Mouse (Mus musculus) left cerebral cortex, postnatal 25 days (tissue): ENCODE results near the gene Dock10. TPM values are rescaled to one million over a fixed set of nuclear protein-coding genes. Genes with fewer than 3 reads are reported as not detected.

ENCODE experiments used
- DNase-seq, 2 experiments: peaks; one replicate each; pipeline ENCODE4 v3.0.0; 2022; ENCODE audit warnings: low spot score in 2 of 2, mixed read lengths in 1 of 2
- intact Hi-C: fragments of 180-260 bp; cut with DNase I; formaldehyde crosslinking; loops from one replicate; pipeline ENCODE4 v1.15.1; 2025
- total RNA-seq, 2 experiments: library from RNA; stranded (reverse); gene quantifications; 2 replicates each; pipeline ENCODE4 v1.2.3; 2021

Dock10 gene
- total RNA-seq, 2 experiments from 2014 or later: 24.4 to 38.7 TPM

GRCm38 (mm10) chr1:80665761-80666160 is 92.6 kb downstream of the Dock10 start:
- DNase-seq: no peak
- intact Hi-C loops: no loop called here

DNA sequence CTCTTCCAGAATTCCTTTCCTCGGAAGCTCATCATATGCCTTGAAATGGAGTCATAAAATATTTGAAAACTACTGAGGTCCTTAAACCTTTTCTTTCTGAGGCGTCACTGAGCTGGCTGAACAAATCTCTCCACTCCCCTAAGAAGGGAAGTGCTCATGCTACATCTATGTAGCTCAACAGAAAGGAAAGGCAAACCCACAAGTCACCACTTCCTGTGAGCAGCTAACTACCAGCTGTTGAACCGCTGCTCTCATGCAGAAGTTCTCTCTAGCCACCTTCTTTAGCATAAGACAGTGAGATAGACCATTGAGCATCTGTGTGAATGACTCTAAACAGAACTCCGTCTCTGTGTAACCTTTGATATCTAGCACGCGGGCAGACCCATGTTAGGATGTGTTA is 93.2 kb downstream of the Dock10 start:
- peak in 1 of 2 experiments; percentile 9 for DNase-seq
- intact Hi-C loops: no loop called here

GRCm38 (mm10) chr1:80661506-80662402 is 96.6 kb downstream of the Dock10 start:
- intact Hi-C loops: no loop called here
- DNase-seq: no peak

- intact Hi-C loops: no loop called here
- DNase-seq: no peak
Measured at GRCm38 (mm10) chr1:80659465-80660245, 98.7 kb downstream of the Dock10 start.

GRCm38 (mm10) chr1:80656389-80656788 is 101.9 kb downstream of the Dock10 start:
- no peak for DNase-seq
- intact Hi-C loops: no loop called here

DNA sequence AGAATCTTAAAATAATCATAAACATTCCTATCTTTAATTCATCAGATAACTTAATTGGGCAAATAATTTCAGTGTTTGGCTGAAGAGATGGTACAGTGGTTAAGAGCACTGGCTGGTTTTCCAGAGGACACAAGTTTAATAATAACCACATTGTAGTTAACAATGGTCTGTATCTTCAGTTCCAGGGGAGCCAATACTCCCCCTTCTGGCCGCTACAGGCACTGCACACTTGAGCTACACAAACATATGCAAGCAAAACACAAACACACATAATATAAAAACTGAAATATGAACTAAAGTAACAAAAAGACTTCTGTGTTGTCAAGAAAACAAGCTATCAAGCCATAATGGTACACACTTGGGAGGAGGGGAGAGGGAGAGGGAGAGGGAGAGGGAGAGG is 102.5 kb downstream of the Dock10 start:
- no peak for DNase-seq
- intact Hi-C loops: no loop called here

- DNase-seq: peak in 1 of 2 experiments; percentile 9
- intact Hi-C loops: no loop called here
Measured at GRCm38 (mm10) chr1:80655195-80655594, 103.1 kb downstream of the Dock10 start.

- intact Hi-C loops: no loop called here
- no peak for DNase-seq
Measured at GRCm38 (mm10) chr1:80654177-80654576, 104.2 kb downstream of the Dock10 start.

GRCm38 (mm10) chr1:80652803-80653202 is 105.5 kb downstream of the Dock10 start:
- intact Hi-C loops: no loop called here
- no peak for DNase-seq

- DNase-seq: no peak
Measured at GRCm38 (mm10) chr1:80652083-80652482, 106.2 kb downstream of the Dock10 start.

DNA sequence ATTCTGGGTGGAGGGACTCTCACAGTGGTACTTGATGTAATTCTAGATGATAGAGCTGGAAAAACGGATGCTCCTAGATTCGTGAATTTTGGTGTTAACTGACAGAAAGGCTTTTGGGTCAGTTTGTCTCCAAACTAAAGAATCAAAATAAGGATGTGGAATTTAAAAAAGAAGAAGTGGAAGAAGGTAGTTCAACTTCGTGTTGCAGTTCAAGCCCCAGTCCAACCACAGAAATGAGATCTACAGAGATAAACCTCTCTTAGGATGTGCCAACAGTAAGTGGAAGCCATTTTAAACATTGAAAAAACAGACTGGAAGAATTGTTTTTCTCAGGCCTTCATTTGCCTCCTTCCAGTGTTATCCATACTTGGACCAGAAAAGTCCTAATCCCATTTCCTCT is 111.7 kb downstream of the Dock10 start:
- DNase-seq: no peak
- intact Hi-C loops: no loop called here

More at GRCm38 (mm10) chr1:80652083-80652482, 106.2 kb downstream of the Dock10 start:
- intact Hi-C loops: no loop called here

DNA sequence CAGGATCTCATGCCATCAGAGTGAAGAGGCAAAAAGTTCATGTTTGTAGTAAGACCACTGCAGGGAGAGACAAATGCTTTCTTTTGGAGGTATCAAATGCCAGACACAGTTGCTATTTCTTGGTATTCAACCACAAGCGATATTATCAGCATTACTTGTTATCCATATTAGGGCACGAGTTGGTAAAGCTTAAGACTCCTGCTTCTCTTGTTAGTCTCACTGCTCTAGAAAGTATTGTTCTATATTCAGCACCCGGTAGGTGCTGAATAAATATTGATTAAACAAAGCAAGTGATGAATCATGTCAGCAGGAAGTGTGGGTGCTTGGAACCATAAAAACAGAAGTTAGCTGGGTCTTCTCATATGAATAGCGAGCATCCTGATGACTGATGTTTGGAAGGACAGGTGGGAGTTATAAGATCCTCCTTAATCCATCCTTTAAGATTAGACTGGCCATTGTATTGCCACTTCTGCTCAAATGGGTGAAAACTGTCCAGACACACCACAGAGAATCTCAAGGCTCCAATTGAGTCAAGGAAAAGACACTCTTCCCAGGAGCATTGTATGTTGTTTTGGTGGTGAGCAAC is 114.4 kb downstream of the Dock10 start:
- intact Hi-C loops: no loop called here
- no peak for DNase-seq

GRCm38 (mm10) chr1:80641832-80642231 is 116.5 kb downstream of the Dock10 start:
- intact Hi-C loops: no loop called here
- no peak for DNase-seq

DNA sequence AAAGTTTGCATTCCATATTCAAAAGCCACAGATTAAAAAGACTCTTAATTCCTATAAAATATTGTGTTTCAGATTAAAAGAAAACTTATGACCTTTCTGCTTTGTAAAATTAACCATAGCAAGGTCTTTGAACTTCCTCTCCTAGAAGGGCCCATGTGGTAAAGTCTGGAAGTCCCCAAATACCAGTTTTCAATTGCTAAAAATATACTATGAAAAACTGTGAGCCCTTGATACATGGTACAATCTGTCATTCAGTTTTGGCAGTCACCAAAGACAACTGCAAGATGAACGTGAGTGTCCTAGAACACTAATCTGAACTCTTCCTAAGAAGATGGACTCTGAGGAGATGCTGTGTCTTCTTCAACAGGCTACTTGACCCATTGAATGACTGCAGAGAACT is 117.0 kb downstream of the Dock10 start:
- intact Hi-C loops: no loop called here
- no peak for DNase-seq

DNA sequence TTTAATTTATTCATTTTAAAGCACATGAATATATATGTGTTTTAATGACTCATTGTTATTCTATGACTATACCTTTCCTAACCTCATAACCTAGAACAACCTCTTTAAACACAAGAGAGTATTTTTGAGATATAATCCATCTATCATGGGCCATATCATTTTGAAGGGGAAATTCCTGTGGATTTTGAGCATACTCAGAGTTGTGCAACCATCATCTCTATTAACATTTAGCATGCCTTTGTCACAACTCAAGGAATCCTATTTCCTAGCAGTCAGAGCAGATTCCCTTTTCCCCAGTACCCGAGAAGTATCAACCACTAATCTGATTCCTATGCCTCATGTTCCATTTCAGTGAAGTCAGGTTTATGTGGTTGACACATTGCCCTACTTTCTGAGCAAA is 118.8 kb downstream of the Dock10 start:
- no peak for DNase-seq
- intact Hi-C loops: no loop called here

- DNase-seq: peak; percentile 37 to 55
- intact Hi-C loops: no loop called here
Measured at GRCm38 (mm10) chr1:80637214-80637705, 121.1 kb downstream of the Dock10 start.

- intact Hi-C loops: no loop called here
- no peak for DNase-seq
Measured at GRCm38 (mm10) chr1:80635825-80636224, 122.5 kb downstream of the Dock10 start.

- intact Hi-C loops: no loop called here
- no peak for DNase-seq
Measured at GRCm38 (mm10) chr1:80633536-80633935, 124.8 kb downstream of the Dock10 start.

GRCm38 (mm10) chr1:80630179-80631149 is 127.9 kb downstream of the Dock10 start:
- peak in 1 of 2 experiments; percentile 28 for DNase-seq
- intact Hi-C loops: no loop called here
